Comparison of ENCODE assay signal across 16 mouse cellular contexts in genomic region chr7:119731262-119731661, GRCm38 (mm10). TPM values are rescaled to one million over a fixed set of nuclear protein-coding genes. Genes with fewer than 3 reads are reported as not detected.
DNase-seq lines count a peak whose midpoint lies in the region; ATAC-seq and TF ChIP-seq lines count a peak whose summit lies in the region.
"Not testable (repeated sequence)": the region's sequence is repeated elsewhere in the genome, so short reads cannot be mapped to it uniquely, and the experiment has no call there.
"Had no signal": no experiment of that assay in that cellular context is flagged by ENCODE, and none has a peak within 500 bp of the region (broad histone marks: within the 10 kb centered on the region; RNA-seq: fewer than 3 reads in every experiment).

No protein-coding gene starts in this region.

- not testable (repeated sequence) for TF ChIP-seq EP300 in heart, adult 2 months (IDR thresholded peaks at IDR 0.05; ENCODE audit: insufficient read depth, low read depth, low read length); lung, postnatal 0 days (IDR thresholded peaks at IDR 0.05)

- ATAC-seq in lung, postnatal 0 days, result not testable (repeated sequence)

- intact Hi-C loops in heart, adult 2 months (cut with DNase I), result not testable (repeated sequence)

- H3K4me3 ChIP-seq in heart, adult 2 months; lung, postnatal 0 days (ENCODE audit: low read depth, low read length): not testable (repeated sequence)

- H3K9me3 ChIP-seq in lung, postnatal 0 days (ENCODE audit: low read length), result not testable (repeated sequence)

- DNase-seq in 3T3-L1 (ENCODE audit: low read depth, low spot score) (peak; percentile 31), NIH3T3 (ENCODE audit: low read depth) (peak; percentile 38)
- peak; percentile 22 to 33 for DNase-seq in adrenal gland, postnatal 36 days
- DNase-seq in embryo, embryonic 10.5 days (ENCODE audit: low spot score), result peak; percentile 17
- not testable (repeated sequence) for DNase-seq in heart, adult 2 months; lung, postnatal 0 days (ENCODE audit: low spot score)
- peak; percentile 34 to 61 for DNase-seq in kidney, postnatal 36 days
- peak; percentile 18 for DNase-seq in right cerebral cortex, adult 18-20 months

- TF ChIP-seq CTCF in heart, adult 2 months (IDR thresholded peaks at IDR 0.05), result peak; percentile 34
- TF ChIP-seq CTCF in lung, postnatal 0 days (IDR thresholded peaks at IDR 0.05), result peak; percentile 39

- not testable (repeated sequence) for TF ChIP-seq POLR2A in heart, adult 2 months (IDR thresholded peaks at IDR 0.05; ENCODE audit: insufficient read depth, low read depth, low read length)

- 81% methylated on average over 4 of the region's 4 CpGs for WGBS in heart, adult 2 months
- 81% methylated on average over 4 of the region's 4 CpGs for WGBS in lung, postnatal 0 days

- H3K36me3 ChIP-seq in heart, adult 2 months (ENCODE audit: control insufficient read depth, insufficient read depth, low read length); lung, postnatal 0 days (ENCODE audit: insufficient read depth, low read length): not testable (repeated sequence)

- not testable (repeated sequence) for H3K27ac ChIP-seq in heart, adult 2 months; lung, postnatal 0 days (ENCODE audit: low read length)

- not testable (repeated sequence) for H3K79me2 ChIP-seq in heart, adult 2 months (replicated peaks; ENCODE audit: control insufficient read depth, insufficient read depth, low read length)

- not testable (repeated sequence) for H3K4me1 ChIP-seq in heart, adult 2 months (ENCODE audit: control insufficient read depth, insufficient read depth, low read length); lung, postnatal 0 days (ENCODE audit: insufficient read depth, low read depth, low read length)

- H3K27me3 ChIP-seq in heart, adult 2 months (ENCODE audit: control insufficient read depth, insufficient read depth, low read length); lung, postnatal 0 days (replicated peaks; ENCODE audit: insufficient read depth, low read length): not testable (repeated sequence)

- not testable (repeated sequence) for H3K9ac ChIP-seq in heart, adult 2 months (ENCODE audit: low read depth, low read length); lung, postnatal 0 days (replicated peaks; ENCODE audit: low read depth)

- not testable (repeated sequence) for H3K4me2 ChIP-seq in lung, postnatal 0 days (replicated peaks; ENCODE audit: low read depth, low read length)

RNA-seq across cellular contexts. Expression of gene Thumpd1, which starts 10.7 kb away (rescaled TPM):
- 10 to 100 TPM; 33.9 to 34.4 TPM for total RNA-seq in adrenal gland, postnatal 36 days (2021)
- 10 to 100 TPM; 15.0 to 15.6 TPM for total RNA-seq in heart, adult 2 months (2021)
- 7.9 and 14.5 TPM in 2 replicates for polyA plus RNA-seq in heart, adult 2 months (2012; rRNA removed)
- 28.5 and 30.4 TPM in 2 replicates for polyA plus RNA-seq in lung, postnatal 0 days (2015; fragmentation: Nextera tagmentation; extraction: Ambion mirVana)

RNA-seq across cellular contexts. Expression of gene Acsm3, which starts 29.5 kb away (rescaled TPM):
- total RNA-seq in adrenal gland, postnatal 36 days (2021), result 10 to 100 TPM; 24.0 to 47.6 TPM
- 1 to 10 TPM in 1 of 2 experiments, under 1 TPM in 1; 0.73 to 1.3 TPM for total RNA-seq in heart, adult 2 months (2021)
- polyA plus RNA-seq in heart, adult 2 months (2012; rRNA removed), result 6.8 and 12.0 TPM in 2 replicates
- 0.15 TPM in 1 of 2 replicates, not detected in the other for polyA plus RNA-seq in lung, postnatal 0 days (2015; fragmentation: Nextera tagmentation; extraction: Ambion mirVana)
- total RNA-seq: left cerebral cortex, postnatal 10 days had no signal
- polyA plus RNA-seq: hindbrain, embryonic 13.5 days had no signal

RNA-seq across cellular contexts. Expression of gene Acsm4, which starts 41.4 kb away (rescaled TPM):
- not detected for total RNA-seq in adrenal gland, postnatal 36 days (2021)
- not detected for total RNA-seq in heart, adult 2 months (2021)
- polyA plus RNA-seq in heart, adult 2 months (2012; rRNA removed), result not detected in 2 replicates
- polyA plus RNA-seq in lung, postnatal 0 days (2015; fragmentation: Nextera tagmentation; extraction: Ambion mirVana), result not detected in 2 replicates
- total RNA-seq: adrenal gland, postnatal 4 days; left cerebral cortex, postnatal 10 days had no signal
- polyA plus RNA-seq: heart, embryonic 16.5 days; hindbrain, embryonic 13.5 days; liver, embryonic 11.5 days; midbrain, embryonic 13.5 days; neural tube, embryonic 11.5 days; stomach, embryonic 14.5 days had no signal

Comparison
In these comparisons a context has a peak if more than half of its experiments do, and no peak if none do; other contexts are left out.
1. RNA of gene Acsm3, which starts 29.5 kb away (total RNA-seq): 24.0 to 47.6 TPM in adrenal gland, postnatal 36 days; 0.73 to 1.3 TPM in heart, adult 2 months; every median in the first group is over 10 times any median in the second.